Mouse (Mus musculus) embryo, embryonic 10.5 days (tissue): ENCODE results near the gene Wipi1.

Experiments used
- DNase-seq: peaks from one replicate; pipeline ENCODE4 v3.0.0-alpha.2; 2015; ENCODE audit warnings: low spot score

Gene Wipi1

GRCm38 (mm10) chr11:109578536-109578935 lies 33.2 kb downstream of the Wipi1 start:
- DNase-seq: no peak

DNA sequence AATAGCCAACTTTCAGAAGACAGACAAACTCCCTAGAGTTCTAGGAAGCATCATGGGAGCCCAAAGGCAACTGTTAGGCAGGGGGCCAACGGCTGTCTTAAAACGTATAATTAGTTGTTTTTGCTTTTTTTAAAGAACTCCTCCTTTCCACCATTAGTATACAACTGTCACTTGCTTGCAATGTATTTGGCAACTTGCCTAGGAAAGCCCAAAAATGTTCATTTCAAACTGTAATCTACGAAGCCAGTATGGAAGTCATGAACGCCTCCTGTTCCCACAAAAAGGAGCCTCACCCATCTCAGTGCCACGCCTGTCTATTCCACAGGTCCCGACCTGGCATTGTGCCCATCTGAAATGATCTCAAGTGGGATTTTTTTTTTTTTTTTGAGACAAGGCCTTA lies 35.9 kb downstream of the Wipi1 start:
- no peak for DNase-seq

DNA sequence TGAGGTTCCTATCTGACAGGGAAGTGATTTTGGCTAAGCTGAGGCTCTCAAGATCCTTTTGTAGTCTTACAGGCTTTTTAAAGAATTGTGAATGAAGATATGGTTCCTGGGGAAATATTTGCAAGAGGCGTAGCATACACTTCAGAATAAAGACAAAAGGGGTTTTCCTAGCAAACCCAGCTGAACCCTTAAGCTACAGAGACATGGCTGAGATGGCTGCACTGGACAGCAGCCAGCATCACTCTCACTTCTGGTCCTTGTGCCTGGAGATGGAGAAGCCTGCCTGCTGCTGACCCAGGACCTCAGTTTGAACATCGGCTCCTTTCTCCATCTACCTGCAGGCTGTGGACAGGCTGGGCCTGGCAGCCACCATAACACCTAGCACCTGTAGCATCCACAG lies 37.2 kb downstream of the Wipi1 start:
- no peak for DNase-seq

- DNase-seq: no peak
Measured at GRCm38 (mm10) chr11:109572051-109572450, 39.7 kb downstream of the Wipi1 start.

DNA sequence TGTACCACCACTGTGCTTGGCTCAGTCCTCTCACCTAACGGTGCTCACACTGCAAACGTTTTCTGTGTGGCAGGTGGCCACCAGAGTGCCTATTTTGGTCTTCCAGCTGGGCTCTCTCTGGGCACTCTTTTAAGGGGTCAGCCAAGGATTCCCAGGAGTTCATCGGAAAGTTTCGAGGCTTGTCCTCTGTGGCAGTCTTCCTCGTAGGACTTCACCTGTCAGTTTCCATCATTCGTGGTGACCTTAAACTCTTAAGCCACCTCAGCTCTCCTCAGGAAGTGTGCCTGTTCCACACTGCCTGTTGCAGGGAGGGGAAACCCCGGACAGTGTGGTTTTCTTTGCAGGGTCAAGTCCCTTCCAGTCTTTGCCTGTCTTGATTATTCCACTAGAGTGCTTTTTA lies 42.0 kb downstream of the Wipi1 start:
- no peak for DNase-seq

- no peak for DNase-seq
Measured at GRCm38 (mm10) chr11:109569007-109569618, 42.7 kb downstream of the Wipi1 start.

DNA sequence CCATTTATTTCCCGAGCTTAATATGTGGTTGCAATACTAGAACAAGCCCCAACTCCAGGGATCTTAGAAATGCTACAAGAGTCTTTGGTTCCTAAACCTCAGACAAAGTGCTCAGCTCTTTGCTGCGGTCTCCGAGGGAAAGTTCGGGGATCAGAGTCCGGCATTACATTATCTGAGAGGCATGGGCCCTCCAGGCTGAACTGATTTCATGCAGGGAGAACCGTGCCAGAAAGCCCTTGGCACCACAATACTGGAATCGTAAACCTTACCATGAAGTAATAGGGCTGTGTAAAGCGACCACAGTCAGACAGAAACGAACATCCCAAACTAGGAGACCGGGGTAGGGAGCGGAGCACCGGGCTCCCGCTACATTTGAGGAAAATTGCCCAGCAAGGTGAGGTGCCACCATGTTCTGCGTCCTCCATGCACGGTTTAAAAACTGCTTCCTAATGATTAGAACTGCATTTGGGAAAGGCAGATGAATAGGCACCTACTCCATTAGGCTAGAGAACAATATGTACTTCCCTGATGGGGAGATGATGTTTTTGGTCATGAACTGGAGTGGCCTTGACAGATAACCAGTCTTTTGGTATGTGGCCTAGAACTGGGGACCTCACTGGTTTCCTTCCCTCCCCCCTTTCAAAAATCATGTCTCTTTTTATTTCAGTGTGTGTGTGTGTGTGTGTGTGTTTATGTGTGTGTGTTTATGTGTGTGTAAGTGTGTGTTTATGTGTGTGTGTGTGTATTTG lies 47.1 kb downstream of the Wipi1 start:
- DNase-seq: no peak

GRCm38 (mm10) chr11:109563708-109564107 lies 48.1 kb downstream of the Wipi1 start:
- no peak for DNase-seq

GRCm38 (mm10) chr11:109561445-109561844 lies 50.3 kb downstream of the Wipi1 start:
- DNase-seq: no peak

- peak; percentile 65 for DNase-seq
Measured at GRCm38 (mm10) chr11:109560793-109561257, 50.9 kb downstream of the Wipi1 start.

- DNase-seq: no peak
Measured at GRCm38 (mm10) chr11:109559241-109559640, 52.5 kb downstream of the Wipi1 start.

- DNase-seq: no peak
Measured at GRCm38 (mm10) chr11:109557419-109557818, 54.3 kb downstream of the Wipi1 start.

DNA sequence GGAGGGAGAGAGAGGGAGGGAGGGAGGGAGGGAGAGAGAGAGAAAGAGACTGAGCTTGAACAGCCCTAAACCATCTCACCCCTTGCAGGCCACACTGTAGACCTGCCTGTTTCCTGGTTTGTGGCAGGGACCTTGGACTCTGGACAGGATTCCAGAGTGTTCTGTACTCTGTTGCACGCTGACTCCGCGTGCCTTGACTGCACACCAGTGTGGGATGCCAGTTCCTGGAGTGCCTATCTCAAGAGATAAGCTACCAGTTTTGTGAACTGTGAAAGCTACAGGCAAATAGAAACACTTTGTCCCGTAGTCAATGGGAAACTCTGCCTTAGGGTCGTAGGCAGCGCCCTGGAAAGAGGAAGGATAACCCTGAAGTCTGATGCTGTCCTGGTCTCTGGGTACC lies 55.6 kb downstream of the Wipi1 start:
- no peak for DNase-seq

DNA sequence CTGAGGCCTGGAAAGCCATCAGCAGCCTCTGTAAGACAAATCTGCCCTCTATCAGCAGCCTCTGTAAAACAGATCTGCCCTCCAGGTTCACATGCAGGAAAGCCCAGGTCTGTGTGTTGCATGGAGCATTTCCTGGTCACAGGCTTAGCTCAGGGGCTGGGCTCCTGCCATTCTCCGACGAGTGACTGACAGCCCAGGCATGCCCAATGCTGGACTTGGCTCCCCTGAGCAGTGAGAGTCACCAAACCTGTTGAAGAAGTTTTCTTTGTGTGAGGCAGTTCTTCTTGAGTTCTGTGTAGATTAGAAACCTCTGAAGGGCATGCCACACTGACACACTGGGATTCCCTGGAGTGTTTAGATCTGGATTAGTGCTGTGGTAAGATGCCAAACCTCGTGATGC lies 57.3 kb downstream of the Wipi1 start:
- no peak for DNase-seq

GRCm38 (mm10) chr11:109553921-109554320 lies 57.8 kb downstream of the Wipi1 start:
- DNase-seq: no peak

GRCm38 (mm10) chr11:109549599-109550290 lies 62.0 kb downstream of the Wipi1 start:
- no peak for DNase-seq

DNA sequence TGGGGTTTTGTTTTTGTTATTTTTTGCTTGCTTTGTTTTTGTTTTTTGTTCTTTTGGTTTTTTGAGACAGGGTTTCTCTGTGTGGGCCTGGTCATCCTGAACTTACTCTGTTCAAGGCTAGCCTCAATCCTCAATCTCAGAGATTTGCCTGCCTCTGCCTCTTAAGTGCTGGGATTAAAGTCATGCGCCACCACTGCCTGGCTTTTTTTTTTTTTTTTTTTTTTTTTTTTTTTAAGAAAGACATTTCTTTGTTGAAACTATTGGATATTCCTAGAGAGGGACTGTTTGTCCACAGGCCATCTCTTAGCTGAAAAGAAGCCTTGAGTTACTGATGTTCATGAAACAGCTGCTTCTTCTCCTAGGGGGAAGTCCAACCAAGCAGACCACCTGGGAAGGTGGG lies 64.1 kb downstream of the Wipi1 start:
- no peak for DNase-seq

DNA sequence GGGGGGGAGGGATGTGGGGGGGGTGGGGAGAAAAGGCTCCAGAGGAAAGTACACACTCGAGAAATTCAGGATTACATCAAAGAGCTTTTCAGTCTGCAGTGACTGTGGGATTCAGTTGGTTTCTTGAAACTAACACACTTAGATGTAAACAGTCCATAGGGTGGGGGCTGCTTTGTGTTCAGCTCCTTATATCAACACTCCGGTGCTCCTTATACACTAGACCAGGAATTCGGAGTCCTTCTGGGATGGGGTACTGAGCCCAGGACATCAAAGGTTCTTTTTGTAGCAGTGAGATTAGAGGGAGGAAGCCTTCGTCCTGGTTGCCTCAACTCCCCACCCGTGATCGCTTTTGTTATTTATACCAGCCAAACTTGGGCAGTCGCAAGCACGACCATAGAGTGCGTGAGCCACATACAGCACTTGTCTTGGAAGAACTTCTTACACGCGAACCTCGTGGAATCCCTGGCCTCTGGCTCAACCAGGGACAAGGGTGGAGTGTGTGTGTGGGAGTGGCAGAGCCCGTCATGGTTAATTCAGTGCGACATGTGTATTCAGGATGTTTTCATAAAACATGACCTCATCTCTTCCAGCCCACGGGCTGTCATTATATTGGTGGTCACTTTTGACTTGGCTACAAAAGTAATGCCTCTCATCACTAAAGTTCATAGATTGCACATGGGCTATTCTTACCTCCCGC lies 65.3 kb downstream of the Wipi1 start:
- DNase-seq: no peak

- no peak for DNase-seq
Measured at GRCm38 (mm10) chr11:109545700-109546143, 66.0 kb downstream of the Wipi1 start.

DNA sequence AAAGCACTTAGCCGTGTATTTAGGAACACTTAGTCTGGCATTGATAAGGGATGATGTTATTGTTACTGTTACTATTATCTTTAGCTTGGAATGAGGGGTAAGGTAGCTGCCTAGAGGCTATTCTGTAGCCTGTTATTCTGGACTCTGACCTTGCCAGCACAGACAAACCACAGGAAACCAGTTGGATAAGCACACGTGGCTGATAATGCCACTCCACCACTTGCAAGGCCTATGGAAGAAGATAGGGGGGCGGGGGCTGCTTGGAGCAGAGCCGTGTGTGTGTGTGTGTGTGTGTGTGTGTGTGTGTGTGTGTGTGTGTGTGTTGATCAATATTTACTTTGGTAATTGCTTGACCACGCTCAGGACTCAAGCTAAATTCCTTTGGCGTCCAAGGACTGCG lies 66.5 kb downstream of the Wipi1 start:
- DNase-seq: peak; percentile 33

- DNase-seq: no peak
Measured at GRCm38 (mm10) chr11:109544432-109544831, 67.3 kb downstream of the Wipi1 start.

DNA sequence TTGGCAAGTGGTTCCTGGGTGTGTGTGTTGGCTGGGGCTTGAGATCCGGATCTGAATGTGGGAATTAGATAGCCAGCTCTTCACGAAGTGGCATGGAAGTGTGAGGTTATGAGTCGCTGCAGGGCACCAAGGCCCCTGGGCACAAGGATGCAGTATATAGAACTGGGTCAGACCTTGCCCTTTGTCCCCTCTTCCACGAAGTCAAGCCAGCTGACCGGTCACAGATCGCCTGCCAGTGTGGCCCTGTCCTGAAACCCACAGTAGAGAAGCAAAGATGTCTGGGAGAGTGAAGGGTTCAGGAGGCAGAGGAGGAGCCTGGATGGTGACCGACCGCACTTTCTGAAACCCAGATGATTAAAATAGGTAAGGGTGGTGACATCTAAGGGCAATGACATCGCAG lies 68.3 kb downstream of the Wipi1 start:
- DNase-seq: no peak
